Mouse (Mus musculus) spleen, postnatal 14 days (tissue): Measurements from ENCODE around the gene Rag2.

Experiments
- DNase-seq, 2 experiments: peaks; one replicate each; pipeline ENCODE4 v3.0.0; 2021 to 2022; ENCODE audit warnings: low spot score in 2 of 2

Rag2 gene

GRCm38 (mm10) chr2:101624526-101624925, at the start of gene Rag2:
TSS of gene Rag2 (plus strand) at chr2:101624718.
- no peak for DNase-seq

DNA sequence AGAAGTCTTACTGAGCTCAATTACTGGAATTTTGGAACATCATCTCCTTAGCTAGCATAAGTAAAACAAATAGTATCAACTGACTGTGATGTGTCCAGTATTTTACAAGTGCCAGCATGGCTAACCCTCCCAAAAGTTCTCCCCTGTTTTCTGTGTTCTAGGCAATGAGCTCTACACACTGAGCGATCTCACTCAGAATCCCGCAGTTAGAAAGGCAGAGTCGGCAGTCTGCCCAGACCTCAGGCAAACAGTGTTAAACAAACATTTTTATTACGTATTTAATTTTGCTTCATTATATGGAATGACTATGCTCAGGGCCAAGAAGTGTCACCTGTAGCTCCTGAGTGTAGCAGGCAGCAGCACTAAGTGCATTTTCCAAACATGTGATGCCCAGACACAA, 47.3 kb upstream of the Rag2 start:
- no peak for DNase-seq

GRCm38 (mm10) chr2:101580027-101580426, 44.5 kb upstream of the Rag2 start:
- no peak for DNase-seq

DNA sequence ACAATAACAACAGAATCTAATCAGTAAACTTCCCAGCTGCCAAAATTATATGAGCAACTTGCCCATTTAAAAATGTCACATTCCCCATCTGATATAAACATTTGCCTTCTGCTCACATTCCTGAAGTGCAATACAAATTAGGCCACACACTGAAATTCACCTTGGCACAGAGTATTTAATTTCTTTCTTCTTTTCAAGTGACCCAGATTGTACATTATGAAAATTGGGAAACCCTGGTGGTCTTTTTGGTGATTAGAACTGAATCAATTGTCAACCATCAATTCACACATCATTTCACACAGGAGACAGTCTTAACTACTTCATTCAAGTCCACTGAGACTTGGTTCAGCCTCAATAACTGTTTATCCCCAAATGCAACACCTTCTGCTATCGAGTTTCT, 44.1 kb upstream of the Rag2 start:
- no peak for DNase-seq

GRCm38 (mm10) chr2:101580977-101581376, 43.5 kb upstream of the Rag2 start:
- no peak for DNase-seq

- DNase-seq: no peak
These were observed 43.1 kb upstream of the Rag2 start for GRCm38 (mm10) chr2:101581418-101581817.

GRCm38 (mm10) chr2:101591356-101591755, 33.2 kb upstream of the Rag2 start:
- no peak for DNase-seq

- DNase-seq: no peak
These were observed 32.3 kb upstream of the Rag2 start for GRCm38 (mm10) chr2:101592023-101592841.

GRCm38 (mm10) chr2:101592886-101593285, 31.6 kb upstream of the Rag2 start:
- DNase-seq: no peak

DNA sequence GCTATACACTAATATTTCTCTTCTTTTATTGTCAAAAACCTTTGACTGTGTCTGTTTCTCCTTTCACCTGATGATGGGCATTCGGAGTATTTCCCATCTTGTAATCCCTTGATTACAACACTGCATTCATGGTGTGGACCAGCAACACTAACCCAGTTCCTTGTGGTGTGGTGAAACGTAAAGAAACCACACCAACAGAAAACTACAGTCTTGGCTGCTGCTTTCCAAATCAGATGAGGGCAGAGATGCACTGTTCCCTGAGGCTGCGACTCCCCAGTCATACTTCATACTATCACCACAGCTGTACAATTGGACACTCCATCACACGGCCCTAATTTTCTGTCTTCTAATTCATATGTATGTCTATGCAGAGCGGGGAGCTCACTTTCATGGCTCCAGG, 29.8 kb upstream of the Rag2 start:
- no peak for DNase-seq

GRCm38 (mm10) chr2:101597186-101597585, 27.3 kb upstream of the Rag2 start:
- DNase-seq: no peak

DNA sequence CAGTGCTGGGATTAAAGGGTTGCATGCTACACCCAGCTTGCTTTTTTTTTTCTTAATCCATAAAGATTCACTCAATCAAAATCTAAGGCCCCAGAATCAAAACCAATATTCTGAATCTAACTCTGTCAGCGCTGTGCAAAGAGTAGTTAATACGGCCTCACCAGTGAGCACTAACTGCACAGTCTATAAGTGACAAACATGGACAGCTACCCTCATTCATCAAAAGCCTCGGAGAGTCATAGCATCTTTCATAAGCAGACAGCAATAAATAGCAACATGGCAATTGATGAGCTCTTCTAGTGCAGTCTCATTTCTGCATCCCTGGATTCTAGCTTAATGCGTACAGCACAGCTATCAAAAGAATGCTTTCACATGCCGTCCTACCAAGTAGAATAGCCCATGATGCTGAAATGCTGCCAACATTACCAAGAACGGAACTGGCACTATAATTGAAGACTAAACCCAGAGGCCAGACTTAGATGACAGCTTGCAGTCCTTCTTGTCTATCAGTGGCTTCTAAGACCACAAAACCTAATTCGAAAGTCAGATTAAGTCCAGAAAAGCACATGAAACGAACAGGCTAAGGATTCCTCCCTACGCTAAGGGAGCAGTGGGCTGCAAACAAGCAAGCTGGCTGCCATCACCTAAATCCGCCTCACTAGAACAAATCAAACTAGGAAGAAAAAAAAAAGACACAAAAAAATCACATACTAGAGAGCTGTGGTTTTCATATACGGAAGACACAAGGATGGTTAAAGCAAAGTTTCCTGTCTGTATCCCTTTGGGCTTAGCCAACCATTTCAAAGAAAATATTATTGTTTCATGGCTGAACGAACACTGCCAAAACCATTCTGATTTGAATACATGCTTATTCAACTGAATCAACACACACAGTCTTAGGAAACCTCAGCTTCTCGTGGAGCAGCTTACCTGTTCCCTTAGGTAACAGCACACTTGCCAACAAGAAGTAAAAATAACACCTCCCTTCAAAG, 26.0 kb upstream of the Rag2 start:
- no peak for DNase-seq

GRCm38 (mm10) chr2:101600703-101601102, 23.8 kb upstream of the Rag2 start:
- DNase-seq: no peak

DNA sequence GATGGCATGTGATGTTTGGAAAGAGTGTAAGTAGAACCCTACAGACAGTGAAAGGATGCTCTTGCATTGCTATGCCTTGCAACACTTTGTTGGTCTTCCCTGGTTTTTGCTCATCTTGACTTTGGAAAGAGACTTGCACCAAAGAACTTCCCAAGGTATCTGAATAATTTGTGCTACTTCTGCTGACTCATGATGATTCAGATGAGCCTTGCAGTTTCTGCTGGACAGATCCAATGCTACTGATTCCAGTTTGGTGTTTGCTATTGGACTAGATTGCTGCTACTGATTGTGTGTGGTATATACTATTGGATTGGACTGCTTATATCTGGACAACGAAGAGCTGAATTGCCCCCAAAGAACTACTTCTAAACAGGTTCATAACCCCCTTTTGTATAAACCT, 21.4 kb upstream of the Rag2 start:
- DNase-seq: no peak

GRCm38 (mm10) chr2:101608232-101608894, 16.2 kb upstream of the Rag2 start:
- DNase-seq: no peak

GRCm38 (mm10) chr2:101610861-101611260, 13.7 kb upstream of the Rag2 start:
- no peak for DNase-seq

DNA sequence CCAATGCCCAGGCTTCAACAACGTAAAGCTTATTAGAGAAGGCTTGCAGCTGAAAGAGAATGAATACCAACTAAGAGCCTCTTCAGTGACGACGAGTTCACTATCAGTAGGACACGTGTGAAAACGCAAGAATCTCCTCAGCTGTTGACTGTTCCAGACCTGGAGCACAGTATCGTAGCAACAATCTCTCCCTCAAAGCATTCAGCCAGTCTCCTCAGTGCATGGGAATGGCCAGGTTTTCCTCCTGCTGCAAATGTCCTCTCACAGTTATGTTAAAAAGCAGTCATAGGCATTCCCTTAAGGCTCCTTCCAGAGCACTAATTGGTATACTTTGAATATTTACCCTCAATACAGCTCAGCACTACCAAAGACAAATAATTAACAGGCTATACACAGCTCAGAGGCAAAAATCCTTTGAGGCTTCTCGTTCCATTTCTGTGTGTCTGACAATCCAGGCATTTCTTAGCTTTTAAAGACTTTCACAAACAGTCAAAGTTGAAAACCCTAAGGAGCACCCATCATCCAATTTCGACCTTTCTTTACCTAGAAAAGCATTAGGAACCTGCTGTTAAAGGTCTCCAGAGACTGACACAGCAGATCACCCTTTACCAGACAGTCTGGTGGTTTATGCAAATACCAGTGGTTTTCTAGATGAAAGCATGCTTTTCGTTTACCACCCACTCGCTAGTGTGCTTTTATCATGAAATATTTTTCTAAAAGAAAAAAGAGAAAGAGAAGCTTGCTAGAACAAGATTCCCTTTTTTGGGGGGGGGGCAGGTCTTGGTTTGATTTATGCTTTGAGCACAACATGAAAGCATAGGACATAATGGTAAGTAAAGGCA, 8.8 kb upstream of the Rag2 start:
- DNase-seq: no peak

- DNase-seq: no peak
These were observed 6.1 kb upstream of the Rag2 start for GRCm38 (mm10) chr2:101618373-101618772.

- no peak for DNase-seq
These were observed 3.6 kb upstream of the Rag2 start for GRCm38 (mm10) chr2:101620899-101621298.

- no peak for DNase-seq
These were observed 2.9 kb upstream of the Rag2 start for GRCm38 (mm10) chr2:101621611-101622010.

- no peak for DNase-seq
These were observed 1.5 kb upstream of the Rag2 start for GRCm38 (mm10) chr2:101623042-101623441.
